8 mouse cellular contexts compared by ENCODE assay signal in the genomic region with DNA sequence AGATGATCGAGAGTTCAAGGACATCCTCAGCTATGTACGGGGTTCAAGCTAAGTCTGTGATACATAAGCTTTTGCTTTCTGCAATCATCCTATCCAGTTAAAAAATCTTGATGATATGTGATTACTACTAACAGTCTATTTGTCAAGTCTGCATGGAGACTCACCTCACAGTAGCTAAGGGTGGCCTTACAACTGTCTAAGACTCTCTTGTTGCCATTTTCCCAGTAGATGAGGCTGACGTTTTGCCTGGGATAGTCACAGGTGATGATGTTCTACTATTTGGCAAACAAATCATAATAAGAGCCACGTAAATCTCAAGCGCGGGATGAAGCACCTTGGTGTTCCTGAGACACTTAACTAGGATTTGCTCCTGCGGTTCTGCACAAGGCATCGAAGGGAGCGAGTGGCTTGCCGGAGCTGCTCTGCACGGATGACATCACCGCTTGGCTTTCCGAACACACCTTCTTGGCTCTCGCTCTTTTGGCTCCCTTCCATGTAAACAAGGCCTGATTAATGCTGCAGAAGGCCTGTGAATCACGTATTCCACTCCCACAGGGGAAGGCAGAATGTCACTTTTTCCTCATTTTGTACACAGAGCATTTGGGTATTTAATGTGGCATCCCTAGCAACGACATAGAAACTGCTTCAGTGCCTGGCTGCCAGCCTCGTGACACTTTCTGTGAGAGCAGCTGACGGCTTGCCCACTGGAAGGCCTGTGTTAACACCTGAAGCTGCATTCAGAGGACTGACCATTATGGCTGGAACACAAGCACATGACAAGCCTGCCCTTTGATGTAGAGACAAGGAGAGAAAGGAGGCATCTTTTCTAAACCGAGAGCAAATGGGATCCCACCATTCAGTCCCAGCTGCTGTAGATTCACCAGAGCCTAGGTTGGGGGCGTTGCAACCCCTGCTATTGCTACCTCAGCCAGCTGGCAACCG.
DNase-seq lines count a peak whose midpoint lies in the region; ATAC-seq and TF ChIP-seq lines count a peak whose summit lies in the region.

No protein-coding gene starts in this region.

- H3K27me3 ChIP-seq in forebrain, embryonic 12.5 days = no peaks in the 10 kb centered on the region
- no peaks in the 10 kb centered on the region for H3K27me3 ChIP-seq in forebrain, embryonic 11.5 days (ENCODE audit: control insufficient read depth, insufficient read depth, low read length)
- no peaks in the 10 kb centered on the region for H3K27me3 ChIP-seq in lung, embryonic 14.5 days (ENCODE audit: insufficient read depth, low read length)

- H3K27ac ChIP-seq in forebrain, embryonic 12.5 days = no peak overlapping the region
- no peak overlapping the region for H3K27ac ChIP-seq in forebrain, embryonic 11.5 days (ENCODE audit: low read depth, low read length)
- no peak overlapping the region for H3K27ac ChIP-seq in lung, embryonic 14.5 days (ENCODE audit: low read depth)

- H3K4me2 ChIP-seq in forebrain, embryonic 12.5 days = no peak overlapping the region
- no peak overlapping the region for H3K4me2 ChIP-seq in forebrain, embryonic 11.5 days (ENCODE audit: low read depth, low read length, severe bottlenecking)
- no peak overlapping the region for H3K4me2 ChIP-seq in lung, embryonic 14.5 days

- H3K36me3 ChIP-seq in forebrain, embryonic 12.5 days (replicated peaks) = no peaks in the 10 kb centered on the region
- H3K36me3 ChIP-seq in forebrain, embryonic 11.5 days (ENCODE audit: control insufficient read depth, insufficient read depth, low read length) = no peaks in the 10 kb centered on the region
- H3K36me3 ChIP-seq in lung, embryonic 14.5 days (ENCODE audit: insufficient read depth) = no peaks in the 10 kb centered on the region

- ATAC-seq in forebrain, embryonic 12.5 days (ENCODE audit: low FRiP score) = peak; percentile 86; the same call in 1 of the 2 replicates
- ATAC-seq in forebrain, embryonic 11.5 days (replicated peaks; ENCODE audit: low FRiP score) = no peak
- peak; percentile 85 for ATAC-seq in lung, embryonic 14.5 days (ENCODE audit: insufficient read depth)

- H3K4me1 ChIP-seq in forebrain, embryonic 12.5 days = peaks cover 6% of the 10 kb centered on the region; the same call in 1 of the 2 replicates
- no peaks in the 10 kb centered on the region for H3K4me1 ChIP-seq in forebrain, embryonic 11.5 days (replicated peaks; ENCODE audit: control insufficient read depth, insufficient read depth, low read length)
- H3K4me1 ChIP-seq in lung, embryonic 14.5 days (ENCODE audit: insufficient read depth) = no peaks in the 10 kb centered on the region

- no peak overlapping the region for H3K9ac ChIP-seq in forebrain, embryonic 12.5 days
- H3K9ac ChIP-seq in forebrain, embryonic 11.5 days (ENCODE audit: low read length) = no peak overlapping the region
- no peak overlapping the region for H3K9ac ChIP-seq in lung, embryonic 14.5 days

- WGBS in forebrain, embryonic 12.5 days = 77% methylated on average over 21 of the region's 21 CpGs
- 85% methylated on average over 21 of the region's 21 CpGs for WGBS in forebrain, embryonic 11.5 days
- 48% methylated on average over 21 of the region's 21 CpGs for WGBS in lung, embryonic 14.5 days

- H3K4me3 ChIP-seq in forebrain, embryonic 12.5 days (replicated peaks) = no peak overlapping the region
- H3K4me3 ChIP-seq in forebrain, embryonic 11.5 days (ENCODE audit: low read depth, low read length) = no peak overlapping the region
- no peak overlapping the region for H3K4me3 ChIP-seq in lung, embryonic 14.5 days (ENCODE audit: low read depth, low read length)

- no peak for TF ChIP-seq CTCF in lung, embryonic 14.5 days (IDR thresholded peaks at IDR 0.05; ENCODE audit: low read depth)

- DNase-seq in forebrain, embryonic 11.5 days (ENCODE audit: low spot score) = no peak
- peak; percentile 92 to 94 for DNase-seq in cerebellum, postnatal 10 days
- peak; percentile 83 to 84 for DNase-seq in heart, adult 9 months (ENCODE audit: low spot score in 2 of 2)
- DNase-seq in kidney, postnatal 36 days = peak; percentile 50 to 64
- peak; percentile 80 for DNase-seq in lung, embryonic 14.5 days
- peak; percentile 47 for DNase-seq in right cerebral cortex, postnatal 4 days
- no peak for DNase-seq in thymus, postnatal 25 days

- H3K9me3 ChIP-seq in forebrain, embryonic 12.5 days = no peaks in the 10 kb centered on the region
- no peaks in the 10 kb centered on the region for H3K9me3 ChIP-seq in forebrain, embryonic 11.5 days (ENCODE audit: control insufficient read depth, low read length)
- no peaks in the 10 kb centered on the region for H3K9me3 ChIP-seq in lung, embryonic 14.5 days (ENCODE audit: low read depth, low read length)

Comparison
In these comparisons a context has a peak if more than half of its experiments do, and no peak if none do; other contexts are left out.
1. DNase-seq: peak in cerebellum, postnatal 10 days (2 of 2), heart, adult 9 months (2 of 2), kidney, postnatal 36 days (2 of 2), lung, embryonic 14.5 days (single experiment) and right cerebral cortex, postnatal 4 days (single experiment); none in forebrain, embryonic 11.5 days (single experiment) and thymus, postnatal 25 days (single experiment).